Mouse (Mus musculus) embryonic facial prominence, embryonic 13.5 days (tissue): Measurements from ENCODE around the gene Gatad2a. TPM values are rescaled to one million over a fixed set of nuclear protein-coding genes. Genes with fewer than 3 reads are reported as not detected.

Source experiments
- ATAC-seq: fragments of 200-750 bp; cut with Nextera tagmentation; 2 replicates; pipeline ENCODE4 v1.8.0; 2017; ENCODE audit warnings: low read depth; ENCODE audit not compliant: insufficient number of reproducible peaks, insufficient read depth, low FRiP score, low TSS enrichment
- H3K27ac ChIP-seq: fragments of 300-500 bp; sonication (generic); 2 replicates; pipeline ENCODE4 v1.5.1; 2015; ENCODE audit warnings: moderate library complexity, mild to moderate bottlenecking, inconsistent platforms
- H3K27me3 ChIP-seq: fragments of 300-500 bp; sonication (generic); 2 replicates; pipeline ENCODE4 v1.6.1; 2015; ENCODE audit warnings: mild to moderate bottlenecking, inconsistent platforms
- H3K36me3 ChIP-seq: fragments of 300-500 bp; sonication (generic); 2 replicates; pipeline ENCODE4 v1.6.1; 2015; ENCODE audit warnings: mild to moderate bottlenecking, inconsistent platforms
- H3K4me1 ChIP-seq: fragments of 300-500 bp; sonication (generic); 2 replicates; pipeline ENCODE4 v1.6.1; 2015; ENCODE audit warnings: inconsistent platforms
- H3K4me2 ChIP-seq: fragments of 300-500 bp; sonication (generic); 2 replicates; pipeline ENCODE4 v1.6.1; 2015; ENCODE audit warnings: moderate library complexity, mild to moderate bottlenecking, inconsistent platforms
- H3K4me3 ChIP-seq: fragments of 300-500 bp; sonication (generic); 2 replicates; pipeline ENCODE4 v1.5.1; 2015; ENCODE audit warnings: mild to moderate bottlenecking, inconsistent platforms
- H3K9ac ChIP-seq: fragments of 300-500 bp; sonication (generic); 2 replicates; pipeline ENCODE4 v1.6.1; 2015; ENCODE audit warnings: mild to moderate bottlenecking, inconsistent platforms
- H3K9me3 ChIP-seq: fragments of 300-500 bp; sonication (generic); 2 replicates; pipeline ENCODE4 v1.6.1; 2016; ENCODE audit warnings: inconsistent platforms
- WGBS: fragments of 180-500 bp; shearing (Covaris S2); methylation state at CpG from one replicate; pipeline ENCODE4 v1.1.7; 2015; ENCODE audit warnings: mixed read lengths; 5-methylcytosine and 5-hydroxymethylcytosine counted together
- polyA plus RNA-seq: library from polyadenylated mRNA; unstranded; fragments of >200 nt; fragmentation: Nextera tagmentation; extraction: Ambion mirVana; gene quantifications from 2 replicates; pipeline ENCODE4 v1.2.1, GENCODE M21; 2015

Gene Gatad2a
- polyA plus RNA-seq, 1 experiment from 2014 or later, result 35.6 TPM

DNA sequence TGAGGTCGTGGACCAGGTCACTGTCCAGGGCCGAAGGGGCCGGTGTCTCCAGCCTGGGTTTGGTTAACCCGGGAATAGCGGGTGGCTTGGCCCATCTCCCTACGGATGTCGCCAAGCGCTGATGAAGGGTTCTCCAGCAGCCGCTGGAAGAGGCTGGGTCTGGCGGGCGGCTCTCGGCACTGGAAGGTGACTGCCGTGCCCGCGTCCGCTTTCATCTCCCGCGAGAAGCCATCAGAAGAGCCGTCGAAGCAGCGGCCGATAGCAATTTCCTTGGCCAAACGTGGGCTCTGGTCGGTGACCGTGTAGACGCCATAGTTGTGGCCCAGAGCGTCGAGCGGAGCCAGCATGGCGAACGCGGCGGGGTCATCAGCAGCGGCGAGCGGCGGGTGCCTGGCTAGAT is 115.3 kb downstream of the Gatad2a start:
- Histone ChIP-seq H3K4me1 (peaks cover 29% of the 10 kb centered on the region), H3K27me3 (peaks cover 100% of the 10 kb centered on the region), H3K4me2 (peak overlapping the region; percentile 61), H3K4me3 (peak overlapping the region; percentile 46), H3K27ac (no peak overlapping the region), H3K36me3 (no peaks in the 10 kb centered on the region), H3K9me3 (no peaks in the 10 kb centered on the region), H3K9ac (peak overlapping the region; percentile 32; the same call in 1 of the 2 replicates)
- no peak for ATAC-seq
- 11% methylated on average over 37 of the region's 37 CpGs for WGBS

DNA sequence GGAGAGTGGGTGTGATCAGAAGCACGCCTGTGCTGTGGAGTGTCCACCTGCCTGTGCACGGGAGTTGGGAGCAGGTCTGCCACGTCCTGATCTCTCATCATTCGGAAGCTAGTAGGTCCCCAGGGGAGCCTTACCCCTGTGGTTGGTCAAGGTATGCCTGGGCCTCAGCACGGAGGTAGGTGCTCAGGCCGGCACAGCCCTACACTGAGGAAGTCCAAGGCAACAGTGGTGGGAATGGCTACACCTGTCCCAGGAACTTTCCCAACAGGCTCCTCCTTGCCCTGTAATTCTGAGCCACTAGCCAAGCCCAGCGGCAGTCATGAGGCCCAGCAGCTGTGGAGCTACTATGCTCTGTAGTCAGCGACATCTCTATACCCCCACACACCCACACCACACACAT is 116.5 kb downstream of the Gatad2a start:
- Histone ChIP-seq H3K27me3 (peaks cover 89% of the 10 kb centered on the region), H3K27ac (no peak overlapping the region), H3K9ac (no peak overlapping the region), H3K9me3 (no peaks in the 10 kb centered on the region), H3K36me3 (no peaks in the 10 kb centered on the region), H3K4me1 (peaks cover 25% of the 10 kb centered on the region), H3K4me2 (no peak overlapping the region), H3K4me3 (no peak overlapping the region)
- ATAC-seq, result no peak
- 54% methylated on average over 8 of the region's 8 CpGs for WGBS

GRCm38 (mm10) chr8:69877992-69878391 is 118.2 kb downstream of the Gatad2a start:
- no peak for ATAC-seq
- no peak overlapping the region for H3K4me2 ChIP-seq
- H3K27me3 ChIP-seq, result peaks cover 72% of the 10 kb centered on the region
- no peaks in the 10 kb centered on the region for H3K36me3 ChIP-seq
- H3K9me3 ChIP-seq, result no peaks in the 10 kb centered on the region
- 53% methylated on average over 3 of the region's 3 CpGs for WGBS
- H3K4me1 ChIP-seq, result peaks cover 22% of the 10 kb centered on the region
- H3K9ac ChIP-seq, result no peak overlapping the region
- H3K4me3 ChIP-seq, result no peak overlapping the region
- no peak overlapping the region for H3K27ac ChIP-seq

GRCm38 (mm10) chr8:69877396-69877795 is 118.8 kb downstream of the Gatad2a start:
- no peak overlapping the region for H3K9ac ChIP-seq
- no peaks in the 10 kb centered on the region for H3K9me3 ChIP-seq
- no peak overlapping the region for H3K4me3 ChIP-seq
- no peak overlapping the region for H3K4me2 ChIP-seq
- 90% methylated on average over 4 of the region's 4 CpGs for WGBS
- H3K4me1 ChIP-seq, result peaks cover 16% of the 10 kb centered on the region
- no peaks in the 10 kb centered on the region for H3K36me3 ChIP-seq
- ATAC-seq, result no peak
- peaks cover 66% of the 10 kb centered on the region for H3K27me3 ChIP-seq
- H3K27ac ChIP-seq, result no peak overlapping the region

GRCm38 (mm10) chr8:69876967-69877366 is 119.2 kb downstream of the Gatad2a start:
- H3K27me3 ChIP-seq, result peaks cover 61% of the 10 kb centered on the region
- H3K9me3 ChIP-seq, result no peaks in the 10 kb centered on the region
- WGBS, result 70% methylated on average over 10 of the region's 10 CpGs
- no peak overlapping the region for H3K4me2 ChIP-seq
- H3K36me3 ChIP-seq, result no peaks in the 10 kb centered on the region
- 0 out of 2 replicates have a peak overlapping the region, but pooled peaks have one; percentile 16 for H3K9ac ChIP-seq
- ATAC-seq, result no peak
- H3K4me3 ChIP-seq, result no peak overlapping the region
- H3K27ac ChIP-seq, result no peak overlapping the region
- H3K4me1 ChIP-seq, result peaks cover 12% of the 10 kb centered on the region

DNA sequence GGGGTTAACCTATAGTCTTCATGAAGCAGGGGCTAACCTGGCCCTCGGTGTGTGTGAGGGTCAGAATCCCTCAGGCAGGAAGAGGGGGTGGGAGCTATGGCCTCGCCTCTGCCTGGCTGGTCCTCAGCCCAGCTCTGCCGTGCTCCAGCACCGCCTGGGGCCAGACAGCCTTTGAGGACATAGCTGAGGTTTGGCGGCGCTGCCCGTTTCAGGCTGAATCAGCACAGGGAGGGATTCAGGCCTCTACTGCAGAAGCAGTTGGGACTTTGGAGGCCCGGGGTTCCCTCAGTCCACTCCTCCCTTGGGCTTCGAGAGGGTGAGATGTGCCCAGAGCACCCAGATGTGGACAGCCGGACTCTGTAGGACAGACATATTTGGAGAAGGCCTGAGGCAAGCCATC is 120.1 kb downstream of the Gatad2a start:
- no peak for ATAC-seq
- no peaks in the 10 kb centered on the region for H3K36me3 ChIP-seq
- peaks cover 3% of the 10 kb centered on the region for H3K4me1 ChIP-seq
- 0 out of 2 replicates have a peak overlapping the region, but pooled peaks have one; percentile 16 for H3K9ac ChIP-seq
- 28% methylated on average over 10 of the region's 10 CpGs for WGBS
- no peaks in the 10 kb centered on the region for H3K9me3 ChIP-seq
- no peak overlapping the region for H3K4me3 ChIP-seq
- H3K27ac ChIP-seq, result no peak overlapping the region
- peaks cover 53% of the 10 kb centered on the region for H3K27me3 ChIP-seq
- no peak overlapping the region for H3K4me2 ChIP-seq

DNA sequence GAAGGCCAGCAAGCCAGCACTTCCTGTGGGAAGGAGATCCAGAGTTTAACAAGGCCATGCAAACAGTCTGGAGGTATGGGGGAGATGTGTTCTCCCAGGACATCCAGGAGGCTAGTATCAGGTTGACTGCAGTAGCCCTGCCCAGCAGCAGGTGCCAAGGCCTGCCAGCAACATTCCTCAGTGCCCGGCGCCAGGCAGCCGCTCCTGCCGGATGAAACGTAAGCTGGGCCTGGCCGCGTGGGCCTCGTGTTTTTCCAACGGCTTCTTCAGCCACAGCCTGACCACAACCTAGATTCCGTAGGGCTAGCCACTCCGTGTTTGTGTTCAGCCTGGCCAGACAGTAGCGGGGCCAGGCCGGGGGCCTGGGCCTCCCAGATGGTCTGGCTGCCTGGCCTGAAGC is 121.5 kb downstream of the Gatad2a start:
- Histone ChIP-seq H3K4me1 (no peaks in the 10 kb centered on the region), H3K36me3 (no peaks in the 10 kb centered on the region), H3K27me3 (peaks cover 38% of the 10 kb centered on the region), H3K27ac (no peak overlapping the region), H3K9me3 (no peaks in the 10 kb centered on the region), H3K4me3 (no peak overlapping the region), H3K4me2 (no peak overlapping the region), H3K9ac (peak overlapping the region; percentile 11; the same call in 1 of the 2 replicates)
- no peak for ATAC-seq
- 78% methylated on average over 13 of the region's 13 CpGs for WGBS

DNA sequence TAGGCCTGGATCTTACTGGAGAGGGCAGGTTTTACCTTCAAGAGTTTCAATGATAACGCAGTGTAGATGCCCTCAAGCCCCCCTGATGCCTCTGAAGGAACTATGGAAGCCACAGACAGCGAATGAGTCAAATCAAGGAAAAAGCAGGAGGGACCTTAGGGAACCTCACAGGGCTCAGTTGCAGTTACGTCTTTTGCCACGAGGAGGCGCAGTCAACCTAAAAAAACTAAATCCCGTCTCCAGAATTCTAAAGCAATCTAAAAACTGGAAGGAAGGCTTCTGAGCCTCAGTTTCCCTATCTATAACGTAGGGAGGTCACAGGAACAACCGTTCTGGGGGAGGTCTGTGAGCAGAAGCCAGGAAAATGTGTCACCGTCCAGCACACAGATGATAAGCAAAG is 122.0 kb downstream of the Gatad2a start:
- H3K4me1 ChIP-seq, result no peaks in the 10 kb centered on the region
- no peak overlapping the region for H3K27ac ChIP-seq
- H3K27me3 ChIP-seq, result peaks cover 33% of the 10 kb centered on the region
- no peaks in the 10 kb centered on the region for H3K9me3 ChIP-seq
- no peak overlapping the region for H3K9ac ChIP-seq
- 12% methylated on average over 9 of the region's 9 CpGs for WGBS
- H3K4me3 ChIP-seq, result no peak overlapping the region
- H3K36me3 ChIP-seq, result no peaks in the 10 kb centered on the region
- no peak for ATAC-seq
- H3K4me2 ChIP-seq, result no peak overlapping the region

GRCm38 (mm10) chr8:69870907-69871306 is 125.3 kb downstream of the Gatad2a start:
- Histone ChIP-seq H3K4me1 (no peaks in the 10 kb centered on the region), H3K27ac (no peak overlapping the region), H3K9ac (no peak overlapping the region), H3K9me3 (no peaks in the 10 kb centered on the region), H3K4me2 (no peak overlapping the region), H3K36me3 (no peaks in the 10 kb centered on the region), H3K4me3 (no peak overlapping the region), H3K27me3 (peaks cover under 1% of the 10 kb centered on the region)
- no peak for ATAC-seq
- 81% methylated on average over 6 of the region's 6 CpGs for WGBS

GRCm38 (mm10) chr8:69870003-69870765 is 126.0 kb downstream of the Gatad2a start:
- no peak overlapping the region for H3K9ac ChIP-seq
- no peaks in the 10 kb centered on the region for H3K4me1 ChIP-seq
- H3K9me3 ChIP-seq, result no peaks in the 10 kb centered on the region
- H3K36me3 ChIP-seq, result no peaks in the 10 kb centered on the region
- H3K4me2 ChIP-seq, result no peak overlapping the region
- no peak overlapping the region for H3K27ac ChIP-seq
- ATAC-seq, result no peak
- no peaks in the 10 kb centered on the region for H3K27me3 ChIP-seq
- 85% methylated on average over 11 of the region's 11 CpGs for WGBS
- no peak overlapping the region for H3K4me3 ChIP-seq

- Histone ChIP-seq H3K4me1 (no peaks in the 10 kb centered on the region), H3K36me3 (no peaks in the 10 kb centered on the region), H3K27ac (no peak overlapping the region), H3K4me3 (no peak overlapping the region), H3K9ac (no peak overlapping the region), H3K9me3 (no peaks in the 10 kb centered on the region), H3K4me2 (no peak overlapping the region), H3K27me3 (no peaks in the 10 kb centered on the region)
- 47% methylated on average over 5 of the region's 5 CpGs for WGBS
- ATAC-seq, result no peak
These were observed 128.4 kb downstream of the Gatad2a start for GRCm38 (mm10) chr8:69867696-69868326.

- no peak overlapping the region for H3K4me2 ChIP-seq
- no peaks in the 10 kb centered on the region; the same call in 1 of the 2 replicates for H3K36me3 ChIP-seq
- H3K4me1 ChIP-seq, result no peaks in the 10 kb centered on the region
- WGBS, result 74% methylated on average over 5 of the region's 5 CpGs
- no peak overlapping the region for H3K9ac ChIP-seq
- H3K4me3 ChIP-seq, result no peak overlapping the region
- H3K27me3 ChIP-seq, result no peaks in the 10 kb centered on the region
- H3K9me3 ChIP-seq, result no peaks in the 10 kb centered on the region
- H3K27ac ChIP-seq, result no peak overlapping the region
- ATAC-seq, result no peak
These were observed 132.0 kb downstream of the Gatad2a start for GRCm38 (mm10) chr8:69864180-69864579.
